Mouse (Mus musculus): Measurements from ENCODE around the gene Drc3.

Drc3 gene

DNA sequence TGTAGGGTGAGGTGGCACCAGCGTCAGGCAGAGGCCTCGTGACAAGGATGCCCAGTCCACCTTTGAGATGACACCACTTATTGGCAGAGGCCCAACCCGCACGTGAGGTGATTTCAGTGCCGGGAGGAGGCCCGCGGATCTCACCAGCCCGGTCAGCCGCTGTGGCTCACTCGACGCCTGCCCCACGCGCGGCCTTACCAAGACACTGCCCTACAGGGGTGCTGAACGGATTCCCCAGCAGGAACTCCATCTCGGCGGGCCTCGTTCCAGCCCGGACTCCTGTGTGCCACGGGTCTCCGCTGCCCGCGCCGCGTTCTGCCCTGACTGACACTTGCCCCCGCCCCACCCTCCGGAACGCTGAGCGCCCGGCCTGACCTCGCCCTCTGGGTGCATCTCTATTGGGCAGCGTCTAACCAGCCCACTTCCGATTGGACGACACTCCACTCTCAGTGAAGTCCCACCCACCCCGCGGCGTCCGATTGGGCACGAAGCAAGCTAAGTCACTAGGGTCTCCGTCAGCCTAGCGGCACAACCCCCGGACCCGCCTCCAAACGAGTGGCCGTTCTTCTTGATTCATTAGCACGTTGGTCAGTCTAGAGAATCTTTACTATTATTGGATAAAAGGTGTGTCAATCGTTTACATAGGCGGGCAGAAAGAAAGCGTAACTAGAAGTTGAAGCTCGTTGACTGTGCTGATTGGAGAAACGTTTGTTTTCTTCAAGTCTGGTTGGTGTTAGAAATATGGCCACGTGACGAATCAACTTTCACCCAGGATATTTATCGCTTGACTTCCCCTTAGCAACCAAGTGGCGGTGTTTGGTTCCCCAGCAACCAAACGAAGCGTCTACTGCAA is at the start of gene Drc3, which contains the start of gene Tom1l2:
Gene Drc3 (plus strand): TSS at position 771 of the 853 bp plus-strand sequence.
Gene Tom1l2 (minus strand): TSS at position 347 of the 853 bp plus-strand sequence.
- DNase-seq, result peak; percentile 96

DNA sequence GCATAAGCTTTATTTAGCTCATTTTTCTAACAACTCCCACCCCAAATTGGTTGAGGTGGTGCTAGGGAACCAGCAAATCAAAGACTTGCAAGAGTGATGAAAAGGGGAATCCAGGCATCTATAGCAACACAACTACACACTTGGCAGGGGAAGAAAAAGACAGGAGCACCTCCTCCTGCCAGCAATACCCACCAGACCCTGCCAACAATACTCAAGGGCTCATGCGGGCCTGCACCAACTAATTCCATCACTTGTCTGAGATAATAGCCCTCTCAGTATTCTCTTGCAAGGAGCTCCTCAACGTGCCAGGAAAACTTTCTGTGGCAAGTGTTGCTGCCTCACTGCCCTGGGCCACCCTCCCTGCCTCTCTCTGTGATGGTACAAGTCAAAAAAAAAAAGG is 49.6 kb upstream of the Drc3 start:
- no peak for DNase-seq

DNA sequence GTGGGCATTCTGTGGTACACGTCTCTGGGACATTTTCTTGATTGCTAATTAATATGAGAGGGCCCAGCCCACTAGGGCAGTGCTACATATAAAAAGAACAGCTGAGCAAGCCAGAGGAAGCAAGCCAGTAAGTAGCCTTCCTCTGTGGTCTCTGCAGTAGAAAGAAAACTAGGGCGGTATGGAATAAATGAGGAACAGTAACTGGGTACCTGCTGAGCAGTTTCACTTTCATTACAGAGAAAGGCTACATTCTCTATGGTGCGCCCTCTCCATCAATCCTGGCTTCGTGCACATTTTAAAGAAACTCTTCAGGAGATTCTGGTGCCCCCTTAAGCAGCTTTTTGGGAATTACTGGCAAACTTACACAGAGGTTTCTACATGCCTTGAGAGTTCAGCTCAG is 47.5 kb upstream of the Drc3 start:
- no peak for DNase-seq

DNA sequence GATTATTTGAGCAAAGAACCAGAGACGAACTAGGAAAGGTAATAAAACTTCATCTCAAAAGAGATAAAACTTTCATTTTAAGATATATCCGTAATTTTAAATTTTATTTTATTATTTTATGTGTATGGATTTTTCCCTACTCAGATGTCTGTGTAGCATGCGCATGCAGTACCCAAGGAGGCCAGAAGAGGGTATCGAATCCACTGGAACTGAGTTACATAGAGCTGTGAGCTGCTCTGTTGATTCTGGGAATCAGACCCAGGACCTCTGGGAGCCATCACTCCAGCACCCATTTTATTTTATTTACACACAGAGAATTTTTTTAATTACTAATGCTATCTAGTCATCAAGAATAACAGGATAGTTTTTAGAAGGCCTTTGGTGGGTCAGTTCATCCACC is 46.3 kb upstream of the Drc3 start:
- DNase-seq, result peak; percentile 85

DNA sequence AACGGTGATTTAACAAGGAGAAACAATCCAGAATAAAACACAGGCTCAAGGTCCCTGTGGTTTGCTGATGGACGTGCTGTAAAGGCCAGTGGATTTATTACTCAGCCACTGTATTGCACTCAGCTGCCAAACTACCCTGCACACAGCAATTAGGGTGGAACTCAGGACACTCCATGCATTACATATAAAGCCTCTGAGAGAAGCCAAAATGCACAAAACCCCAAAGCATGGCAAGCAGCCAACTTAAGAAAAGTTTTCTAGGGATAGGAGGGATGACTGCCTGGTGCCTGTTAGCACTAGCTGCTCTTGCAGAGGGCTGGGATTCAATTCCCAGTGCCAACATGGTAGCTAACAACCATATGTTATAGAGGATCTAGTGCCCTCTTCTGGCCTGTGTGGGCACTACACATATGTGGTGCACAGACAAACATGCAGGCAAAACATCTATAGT is 45.7 kb upstream of the Drc3 start:
- peak; percentile 74 for DNase-seq

DNA sequence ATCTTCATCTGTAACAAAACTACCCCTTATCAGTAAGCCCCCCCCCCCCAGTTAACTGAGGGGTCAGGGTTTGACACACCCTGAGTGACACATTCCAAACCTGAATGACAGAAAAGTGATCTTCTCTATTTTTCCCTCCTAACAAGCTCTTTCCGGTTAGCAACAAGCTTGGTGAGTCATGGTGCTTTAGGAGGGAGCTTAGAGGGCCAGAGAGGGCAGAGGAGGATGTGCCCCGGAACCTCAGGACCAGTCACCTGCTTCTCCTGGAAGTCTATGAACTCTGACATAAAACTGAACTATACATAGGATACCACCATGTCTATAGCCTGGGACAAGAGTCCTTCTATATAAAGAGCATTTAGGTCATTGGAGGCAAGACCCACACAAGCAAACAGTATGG is 45.1 kb upstream of the Drc3 start:
- DNase-seq, result no peak

DNA sequence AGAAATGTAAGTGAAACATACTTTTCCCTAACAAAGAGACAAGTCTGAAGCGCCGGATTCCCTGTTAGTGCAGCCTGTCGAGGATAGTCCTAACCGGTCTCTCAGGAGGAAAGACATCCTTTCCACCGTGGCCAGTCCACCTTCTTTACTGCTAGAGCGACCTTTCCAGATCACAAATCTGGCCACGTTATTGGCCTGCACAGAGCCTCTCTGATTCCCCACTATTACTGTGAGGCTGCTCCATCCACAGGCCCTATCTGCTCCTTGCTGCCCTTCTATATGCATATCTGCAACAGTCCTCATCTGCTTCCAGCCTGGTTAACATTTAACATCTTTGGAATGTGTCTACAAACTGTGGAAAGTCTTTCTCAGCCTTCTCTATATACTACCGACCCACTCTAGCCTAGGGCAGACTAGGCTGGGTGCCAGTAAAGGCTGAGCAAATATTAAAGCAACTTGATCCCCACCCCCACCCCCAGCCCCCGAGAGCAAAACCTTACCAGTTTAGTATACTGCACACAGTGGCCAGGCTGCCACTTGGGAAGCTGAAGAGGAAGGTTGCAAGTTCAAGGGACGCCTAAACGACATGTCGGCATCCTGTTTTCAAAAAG is 44.5 kb upstream of the Drc3 start:
- DNase-seq, result no peak

DNA sequence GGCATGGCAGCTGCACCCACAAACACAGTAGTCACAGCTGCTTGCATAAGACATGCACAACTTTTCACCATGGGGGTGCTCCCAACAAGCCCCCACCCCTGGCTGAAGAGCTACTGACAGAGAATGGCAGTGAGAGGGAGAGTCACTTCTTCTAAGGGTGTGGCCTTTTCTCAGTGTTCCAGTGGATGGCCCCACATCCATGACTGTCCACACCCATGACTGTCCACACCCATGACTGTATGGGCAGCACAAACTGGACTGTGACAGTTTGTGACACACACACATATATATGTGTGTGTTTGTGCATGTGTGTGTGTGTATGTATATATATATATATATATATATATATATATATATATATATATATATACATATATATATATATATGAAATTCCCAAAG is 43.3 kb upstream of the Drc3 start:
- no peak for DNase-seq

DNA sequence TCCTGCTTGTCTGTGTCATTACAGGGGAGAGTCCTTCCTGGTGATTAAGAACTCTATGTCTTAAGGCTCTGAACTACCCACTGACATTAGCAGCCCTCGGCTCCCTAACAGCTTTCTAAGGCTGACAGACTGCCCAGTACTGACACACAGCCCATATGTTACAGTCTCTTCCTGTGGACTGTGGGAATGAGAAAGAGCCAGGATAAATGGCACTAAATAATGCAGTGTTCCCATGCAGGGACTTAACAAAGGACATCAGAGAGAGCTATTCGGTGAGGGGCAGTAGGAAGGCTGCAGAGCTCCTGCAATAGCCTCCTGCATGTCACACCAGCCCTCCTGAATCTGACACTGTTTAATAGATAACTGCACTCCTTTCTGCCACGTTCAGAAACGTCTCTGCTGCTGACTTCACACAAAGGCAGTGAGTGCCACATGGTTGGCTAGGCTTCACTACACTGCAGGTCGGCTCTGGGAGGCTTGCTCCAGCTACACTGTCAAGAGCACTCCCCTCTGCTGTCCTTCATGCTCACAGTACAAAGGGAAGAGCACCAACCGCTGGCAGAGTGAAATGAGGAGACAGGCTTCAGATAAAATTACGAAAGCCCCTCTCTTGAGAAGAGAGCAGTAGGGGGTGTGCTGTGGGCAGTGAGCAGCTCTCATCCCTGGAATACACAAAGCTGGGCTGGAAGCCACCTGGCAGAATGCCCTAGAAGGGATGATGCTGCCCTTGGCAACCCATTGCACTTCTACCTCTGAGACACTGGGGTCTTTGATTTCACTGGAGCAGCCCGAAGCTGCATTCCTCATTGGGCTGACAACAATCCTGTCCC is 41.9 kb upstream of the Drc3 start:
- DNase-seq, result no peak

DNA sequence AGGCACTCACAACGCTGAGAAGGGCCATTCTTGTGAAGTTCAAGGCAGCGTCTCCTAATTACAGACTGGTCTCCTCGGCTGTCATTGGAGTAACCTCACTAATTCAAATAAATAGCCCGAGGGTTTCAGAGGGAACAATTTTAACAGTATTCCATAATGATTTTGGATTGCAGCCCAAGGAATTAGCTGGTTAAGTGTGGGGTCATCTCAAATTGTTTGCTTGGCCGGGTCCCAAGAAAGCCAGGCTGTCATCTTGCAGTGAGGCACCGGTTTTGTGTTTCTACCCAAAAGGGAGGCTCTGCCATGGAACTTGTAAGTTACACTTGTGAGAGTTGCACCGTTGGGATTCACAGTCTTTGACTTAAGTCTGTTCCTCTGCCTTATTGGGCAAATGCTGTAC is 36.9 kb upstream of the Drc3 start:
- no peak for DNase-seq

DNA sequence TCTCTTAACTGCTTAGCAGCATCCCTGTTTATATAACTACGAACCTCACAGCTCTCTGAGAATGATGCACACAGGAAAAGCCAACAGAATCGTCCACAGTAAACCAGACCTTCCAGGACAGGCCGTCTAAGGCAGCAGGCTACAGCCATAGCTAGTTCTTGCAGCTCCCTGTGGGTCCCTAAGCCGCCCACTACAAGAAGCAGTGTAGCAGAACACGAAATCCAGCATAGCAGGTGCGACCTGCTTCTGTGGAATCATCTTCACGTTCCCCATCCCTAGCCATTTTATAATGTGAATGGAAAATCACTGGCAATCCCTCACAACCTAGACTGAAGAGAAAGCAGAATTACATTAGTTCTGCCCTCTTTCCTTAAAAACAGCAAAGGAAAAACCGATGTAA is 36.2 kb upstream of the Drc3 start:
- no peak for DNase-seq

DNA sequence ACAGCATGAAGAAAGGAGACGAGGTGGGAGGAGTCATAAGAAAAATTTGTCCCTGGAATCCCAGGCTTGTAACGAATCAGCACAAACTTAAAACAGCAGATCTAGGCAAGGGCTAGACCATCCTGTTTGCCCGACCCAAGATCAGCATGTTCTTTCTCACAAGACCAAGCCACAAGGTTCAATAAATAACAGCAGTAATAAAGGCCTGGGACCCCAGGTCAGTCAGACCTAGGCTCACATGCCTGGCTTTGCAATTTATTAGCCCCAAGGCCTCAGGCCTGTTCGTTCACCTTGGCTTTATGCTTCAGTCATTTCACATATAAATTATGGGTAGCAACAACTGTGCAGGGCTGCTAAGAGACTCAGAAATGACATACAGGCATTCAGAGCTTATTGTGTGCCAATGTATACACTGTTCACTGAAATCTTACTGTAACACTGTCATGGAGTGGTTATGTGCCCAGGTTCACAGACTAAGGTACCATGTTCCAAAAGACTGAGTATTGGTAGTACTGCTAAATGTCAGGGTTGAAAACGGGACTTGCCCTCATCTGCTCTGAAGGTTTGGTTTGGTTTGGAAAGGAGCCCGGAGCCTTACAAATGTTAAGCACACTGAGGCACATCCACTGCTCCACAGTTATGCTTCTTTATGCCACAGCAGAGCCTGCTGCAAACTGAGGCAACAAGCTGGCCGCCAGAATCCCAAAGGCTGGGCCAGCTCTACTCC is 35.6 kb upstream of the Drc3 start:
- no peak for DNase-seq

DNA sequence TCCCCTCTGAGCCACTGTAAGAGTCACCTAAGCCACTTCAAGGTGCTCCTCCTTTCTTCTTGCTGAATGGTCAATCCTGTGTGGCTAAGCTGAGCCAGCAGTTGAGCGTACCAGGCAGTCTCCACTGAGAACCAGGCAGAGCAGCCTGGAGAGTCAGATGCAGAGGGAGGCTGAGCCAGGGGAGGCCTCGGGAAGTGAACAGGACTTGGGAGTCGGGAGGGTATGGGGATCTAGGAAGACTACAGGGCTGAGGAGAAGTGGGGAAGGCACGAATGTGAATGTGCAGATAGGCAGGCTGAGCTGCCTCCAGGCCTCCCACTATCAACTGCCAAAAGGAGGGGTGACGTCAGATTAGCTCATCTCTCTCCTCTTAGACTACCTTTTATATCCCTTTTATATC is 34.4 kb upstream of the Drc3 start:
- DNase-seq, result no peak

DNA sequence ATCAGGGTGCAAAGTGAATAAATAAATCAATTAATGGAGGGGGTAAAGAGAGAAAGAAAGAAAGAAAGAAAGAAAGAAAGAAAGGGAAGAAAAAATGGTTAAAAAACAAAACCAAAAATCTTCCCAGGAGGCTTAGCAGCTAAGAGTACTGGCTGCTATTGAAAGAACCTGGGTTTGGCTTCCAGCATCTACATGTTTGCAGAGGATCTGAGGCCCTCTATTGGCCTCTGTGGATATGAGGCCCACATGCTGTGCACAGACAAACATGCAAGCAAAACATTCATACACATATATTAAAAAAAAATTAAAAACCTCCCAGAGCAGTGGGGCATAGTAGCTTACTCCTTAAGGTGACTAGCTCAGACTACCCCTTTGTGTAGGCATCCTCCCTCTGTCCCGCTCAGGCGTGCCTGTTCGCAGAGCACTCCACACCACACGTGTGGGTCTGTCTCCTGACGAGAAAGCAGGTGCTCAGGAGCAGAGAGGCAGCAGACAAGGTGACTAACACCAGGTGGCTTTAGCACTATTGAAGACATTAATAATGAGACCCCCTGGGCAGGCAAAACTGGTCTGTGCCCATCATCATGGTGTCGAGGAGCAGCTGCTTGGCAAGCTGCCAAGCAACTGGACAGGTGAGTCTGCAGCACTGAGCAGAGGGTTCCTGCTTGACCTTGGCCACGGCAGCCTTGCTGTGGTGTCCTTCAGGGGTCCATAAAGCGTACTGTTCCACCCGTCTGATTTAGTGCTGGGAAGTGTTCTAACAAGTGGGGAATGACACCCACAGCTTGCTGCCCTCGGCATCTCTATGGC is 33.7 kb upstream of the Drc3 start:
- DNase-seq, result no peak

DNA sequence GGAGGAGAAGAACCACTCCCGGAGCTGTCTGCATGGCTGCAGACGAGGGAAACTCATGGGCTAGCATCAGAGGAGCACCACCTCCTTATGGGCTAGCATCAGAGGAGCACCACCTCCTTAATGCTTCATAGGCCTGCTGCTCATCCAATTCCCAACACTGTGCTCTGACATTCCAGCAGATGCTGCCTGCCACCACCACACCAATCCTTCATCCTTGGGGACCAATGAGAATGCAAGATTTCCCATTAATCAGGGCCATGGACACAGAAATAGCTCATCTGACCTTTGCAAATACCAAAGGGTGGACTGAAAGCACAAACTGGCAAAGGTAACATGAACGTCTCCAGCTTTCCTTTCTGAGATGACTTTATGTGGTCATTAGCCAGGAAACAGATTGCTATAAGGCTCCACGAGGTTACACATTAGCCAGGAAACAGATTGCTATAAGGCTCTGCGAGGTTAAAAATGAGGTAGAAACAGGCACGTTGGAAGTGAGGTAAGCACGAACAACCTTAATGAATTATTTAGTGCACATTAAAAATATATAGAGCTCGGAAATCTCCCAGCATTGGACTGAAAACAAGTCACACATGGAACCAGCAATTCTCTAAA is 32.6 kb upstream of the Drc3 start:
- DNase-seq, result no peak

DNA sequence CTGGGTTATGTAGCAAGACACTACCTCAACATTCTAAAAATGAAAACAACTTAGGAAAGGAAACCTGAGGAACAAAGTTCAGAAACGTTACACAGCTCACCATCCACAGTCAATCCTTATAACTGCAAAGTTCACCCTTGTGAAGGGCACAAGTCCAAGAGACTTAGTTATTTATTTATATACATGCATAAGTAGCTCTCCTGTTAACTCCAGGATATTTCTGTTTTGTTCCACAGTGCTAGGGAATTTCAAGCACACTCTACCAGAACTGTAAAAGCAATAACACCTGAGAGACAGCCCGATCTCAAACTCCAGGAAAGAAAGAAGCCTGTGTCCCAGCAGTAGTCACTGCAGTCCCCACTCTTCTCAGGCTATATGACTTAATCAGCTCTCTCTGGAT is 31.7 kb upstream of the Drc3 start:
- no peak for DNase-seq

DNA sequence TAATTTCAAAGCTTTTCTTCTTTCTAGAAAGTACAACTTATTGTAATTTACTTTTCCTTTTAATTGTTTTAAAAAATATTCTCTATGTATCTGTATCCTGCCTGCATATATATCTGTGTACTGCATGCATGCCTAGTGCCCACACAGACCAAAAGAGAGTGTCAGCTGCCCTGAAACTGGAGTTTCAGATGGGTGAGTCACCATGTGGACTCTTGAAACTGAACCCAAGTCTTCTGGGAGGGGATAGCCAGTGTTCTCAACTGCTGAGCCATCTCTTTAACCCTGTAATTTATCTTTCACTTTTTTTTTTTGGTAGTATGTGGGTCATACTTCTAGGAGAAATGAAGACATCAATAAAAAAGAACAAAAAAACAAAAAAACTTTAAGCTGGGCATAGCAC is 29.4 kb upstream of the Drc3 start:
- DNase-seq, result no peak

DNA sequence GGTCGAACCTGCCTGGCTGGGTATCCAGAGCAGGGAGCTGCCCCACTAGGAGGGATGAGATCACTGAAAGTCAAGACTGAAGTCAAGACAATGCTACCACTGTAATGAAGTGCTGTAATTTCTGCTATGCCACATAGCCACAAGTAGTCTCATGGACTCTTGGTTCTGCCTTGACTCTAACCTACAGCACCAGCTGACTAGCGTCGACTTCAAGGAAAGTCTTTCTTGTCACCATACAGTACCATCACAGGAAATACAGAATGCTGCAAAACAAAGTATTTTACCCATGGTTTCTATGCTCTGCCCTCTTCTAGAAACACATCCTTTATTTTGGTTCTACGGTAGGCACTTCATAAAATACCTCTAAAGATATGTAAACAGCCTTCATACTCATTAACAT is 22.6 kb upstream of the Drc3 start:
- DNase-seq, result peak; percentile 27

DNA sequence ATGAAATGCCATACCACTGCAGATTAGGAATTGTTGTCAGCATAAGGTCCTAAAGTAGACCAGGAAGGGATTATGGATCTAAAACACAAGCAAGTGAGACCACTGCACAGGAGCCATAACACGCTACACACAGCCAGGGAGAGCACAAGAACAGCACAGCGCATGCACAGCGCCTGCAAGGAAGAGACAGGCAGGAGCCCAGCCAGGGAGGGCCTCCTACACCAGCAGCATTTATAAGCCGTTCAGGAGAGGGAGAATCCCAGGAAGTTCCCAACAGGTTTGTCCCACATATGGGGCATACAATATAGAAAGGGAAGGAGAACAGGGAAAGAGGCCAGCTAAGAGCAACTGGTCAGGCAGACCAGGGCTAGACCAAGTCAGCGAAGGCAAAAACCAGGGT is 19.7 kb upstream of the Drc3 start:
- peak; percentile 43 for DNase-seq

DNA sequence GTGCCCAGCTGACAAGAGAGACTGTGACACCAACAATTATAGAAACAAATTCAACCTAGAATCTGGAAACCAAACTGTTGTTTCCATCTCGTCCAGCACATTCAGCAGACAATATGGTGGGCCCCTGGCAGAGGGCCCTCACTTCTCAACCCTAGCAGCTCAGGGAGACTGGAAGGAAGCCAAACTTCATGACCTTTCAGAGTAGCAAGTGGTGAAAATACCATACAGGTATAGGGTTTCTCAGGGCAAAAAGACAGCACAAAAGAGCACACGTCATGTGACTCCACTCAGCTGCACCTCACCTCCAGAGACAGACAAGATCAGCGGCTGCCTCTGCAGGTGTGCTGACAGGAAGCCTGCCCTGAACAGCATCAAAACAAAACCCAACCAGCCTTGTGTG is 19.0 kb upstream of the Drc3 start:
- peak; percentile 65 for DNase-seq

DNA sequence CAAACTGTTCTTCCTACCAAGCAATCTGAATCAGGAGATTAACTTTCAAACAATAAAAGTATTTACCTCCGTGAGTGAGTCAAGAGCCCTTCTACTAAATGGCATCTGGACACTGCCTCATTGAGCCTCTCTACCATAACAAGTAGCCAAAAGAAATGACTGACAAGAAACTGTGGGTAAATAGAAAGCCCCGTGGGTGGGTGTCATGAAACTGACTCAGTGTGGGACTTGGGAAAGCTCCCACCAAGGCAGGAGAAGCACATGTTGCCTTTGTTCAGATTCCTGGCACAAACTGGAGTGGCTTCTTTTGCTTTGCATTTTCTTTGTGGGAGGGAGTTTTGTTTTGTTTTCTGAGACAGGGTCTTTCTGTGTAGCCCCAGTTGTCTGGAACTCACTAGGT is 17.4 kb upstream of the Drc3 start:
- no peak for DNase-seq

DNA sequence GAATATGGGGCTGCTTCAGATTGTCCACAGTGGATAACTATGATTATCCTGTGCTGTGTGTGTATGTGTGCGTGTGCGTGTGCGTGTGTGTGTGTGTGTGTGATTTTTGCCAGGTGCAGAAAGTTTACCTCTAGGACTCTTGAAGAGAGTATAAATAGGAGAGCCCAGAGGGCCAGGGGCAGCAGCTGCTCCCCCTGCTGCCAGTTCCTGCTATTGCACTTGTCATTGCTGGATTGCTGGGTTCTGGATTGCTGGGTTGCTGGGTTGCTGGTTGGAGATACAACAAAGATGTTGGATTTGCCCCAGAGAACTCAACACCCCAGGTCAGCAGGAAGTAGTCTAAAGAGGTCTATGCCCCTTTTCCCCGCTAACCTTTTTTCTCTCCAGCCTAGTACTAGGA is 14.8 kb upstream of the Drc3 start:
- DNase-seq, result peak; percentile 86

Data from thymus, postnatal 4 days (tissue).